ENCODE assay signal across 8 mouse cellular contexts in the genomic region with DNA sequence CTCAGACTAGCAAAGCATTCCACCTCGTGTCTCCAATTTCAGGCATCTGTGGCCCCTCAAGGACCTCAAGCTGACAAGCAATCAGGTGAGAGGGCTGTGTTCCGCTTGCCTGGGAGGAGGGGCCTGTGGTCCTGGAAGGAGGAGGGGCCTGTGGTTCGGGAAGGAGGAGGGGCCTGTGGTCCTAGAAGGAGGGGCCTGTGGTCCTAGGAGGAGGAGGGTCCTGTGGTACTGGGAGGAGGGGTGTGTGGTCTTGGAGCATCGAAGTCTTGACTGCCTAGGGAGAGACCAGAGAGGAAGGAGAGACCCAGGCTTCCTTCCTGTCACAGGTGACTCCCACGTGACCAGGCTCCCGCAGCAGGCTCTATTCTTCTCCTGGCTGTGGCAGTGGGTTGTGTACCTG. TPM values are rescaled to one million over a fixed set of nuclear protein-coding genes. Genes with fewer than 3 reads are reported as not detected.
DNase-seq lines count a peak whose midpoint lies in the region; ATAC-seq and TF ChIP-seq lines count a peak whose summit lies in the region.

No protein-coding gene starts in this region.

- no peak for TF ChIP-seq CTCF in heart, adult 2 months (IDR thresholded peaks at IDR 0.05)

- TF ChIP-seq POLR2A in heart, adult 2 months (IDR thresholded peaks at IDR 0.05; ENCODE audit: insufficient read depth, low read depth, low read length), result no peak

- intact Hi-C loops in heart, adult 2 months (cut with DNase I), result no loop called here

- no peaks in the 10 kb centered on the region for H3K27me3 ChIP-seq in forebrain, embryonic 16.5 days (replicated peaks; ENCODE audit: control insufficient read depth, insufficient read depth, low read length)
- no peaks in the 10 kb centered on the region for H3K27me3 ChIP-seq in heart, adult 2 months (ENCODE audit: control insufficient read depth, insufficient read depth, low read length)

- peak; percentile 40; the same call in 1 of the 2 replicates for ATAC-seq in forebrain, embryonic 16.5 days
- no peak for ATAC-seq in erythroblast, adult 5-6 weeks (replicated peaks; ENCODE audit: low FRiP score, poor library complexity, severe bottlenecking)

- H3K36me3 ChIP-seq in forebrain, embryonic 16.5 days (ENCODE audit: control insufficient read depth, insufficient read depth), result no peaks in the 10 kb centered on the region
- H3K36me3 ChIP-seq in heart, adult 2 months (ENCODE audit: control insufficient read depth, insufficient read depth, low read length), result no peaks in the 10 kb centered on the region

- H3K4me2 ChIP-seq in forebrain, embryonic 16.5 days (ENCODE audit: low read length), result peak overlapping the region; percentile 34

- no peak for TF ChIP-seq EP300 in heart, adult 2 months (IDR thresholded peaks at IDR 0.05; ENCODE audit: insufficient read depth, low read depth, low read length)

- 5% methylated on average over 6 of the region's 6 CpGs for WGBS in forebrain, embryonic 16.5 days
- WGBS in heart, adult 2 months, result 34% methylated on average over 6 of the region's 6 CpGs

- H3K4me1 ChIP-seq in forebrain, embryonic 16.5 days (replicated peaks; ENCODE audit: control insufficient read depth, insufficient read depth, low read length), result peaks cover 5% of the 10 kb centered on the region
- peaks cover 4% of the 10 kb centered on the region for H3K4me1 ChIP-seq in heart, adult 2 months (ENCODE audit: control insufficient read depth, insufficient read depth, low read length)

- no peak overlapping the region for H3K27ac ChIP-seq in forebrain, embryonic 16.5 days (ENCODE audit: low read length)
- H3K27ac ChIP-seq in heart, adult 2 months, result no peak overlapping the region

- H3K9me3 ChIP-seq in forebrain, embryonic 16.5 days (ENCODE audit: control insufficient read depth, low read length), result no peaks in the 10 kb centered on the region

- peak; percentile 18 for DNase-seq in urinary bladder, adult 2 months (ENCODE audit: low spot score)
- DNase-seq in urinary bladder, postnatal 14 days (ENCODE audit: low spot score), result no peak
- peak; percentile 45 for DNase-seq in lung, postnatal 10 days
- DNase-seq in thymus, postnatal 36 days, result peak; percentile 94 to 96
- DNase-seq in left cerebral cortex, adult 11 months (ENCODE audit: low spot score), result no peak
- DNase-seq in heart, adult 2 months, result no peak

- H3K9ac ChIP-seq in forebrain, embryonic 16.5 days (replicated peaks; ENCODE audit: low read depth, low read length), result no peak overlapping the region
- H3K9ac ChIP-seq in heart, adult 2 months (ENCODE audit: low read depth, low read length), result no peak overlapping the region

- no peaks in the 10 kb centered on the region for H3K79me2 ChIP-seq in heart, adult 2 months (replicated peaks; ENCODE audit: control insufficient read depth, insufficient read depth, low read length)

- H3K4me3 ChIP-seq in forebrain, embryonic 16.5 days (replicated peaks; ENCODE audit: low read length), result no peak overlapping the region
- H3K4me3 ChIP-seq in heart, adult 2 months, result no peak overlapping the region

RNA-seq across cellular contexts. Expression of a gene that starts 16.7 kb away (rescaled TPM):
- 5.2 and 7.3 TPM in 2 replicates for polyA plus RNA-seq in urinary bladder, adult 2 months (2012; rRNA removed)
- polyA plus RNA-seq in forebrain, embryonic 16.5 days (2015; fragmentation: Nextera tagmentation; extraction: Ambion mirVana), result 0.86 and 1.8 TPM in 2 replicates
- total RNA-seq in erythroblast, adult 5-6 weeks (2015; ENCODE audit: low replicate concordance), result not detected in 2 replicates
- not detected in 2 replicates for total RNA-seq in erythroblast, adult 5-6 weeks (2017; ENCODE audit: low replicate concordance)
- total RNA-seq in heart, adult 2 months (2021), result 1 to 10 TPM; 1.3 to 1.7 TPM
- polyA plus RNA-seq in heart, adult 2 months (2012; rRNA removed), result 1.00 and 1.1 TPM in 2 replicates

RNA-seq across cellular contexts. Expression of a gene that starts 16.9 kb away (rescaled TPM):
- 55.6 and 65.7 TPM in 2 replicates for polyA plus RNA-seq in urinary bladder, adult 2 months (2012; rRNA removed)
- polyA plus RNA-seq in forebrain, embryonic 16.5 days (2015; fragmentation: Nextera tagmentation; extraction: Ambion mirVana), result 0.65 and 1.1 TPM in 2 replicates
- total RNA-seq in erythroblast, adult 5-6 weeks (2015; ENCODE audit: low replicate concordance), result 0.63 TPM in 1 of 2 replicates, not detected in the other
- not detected in 2 replicates for total RNA-seq in erythroblast, adult 5-6 weeks (2017; ENCODE audit: low replicate concordance)
- total RNA-seq in heart, adult 2 months (2021), result 10 to 100 TPM; 13.7 to 14.2 TPM
- polyA plus RNA-seq in heart, adult 2 months (2012; rRNA removed), result 25.7 and 25.9 TPM in 2 replicates

RNA-seq across cellular contexts. Expression of a gene that starts 20.1 kb away (rescaled TPM):
- polyA plus RNA-seq in urinary bladder, adult 2 months (2012; rRNA removed), result not detected in 2 replicates
- not detected in 2 replicates for polyA plus RNA-seq in forebrain, embryonic 16.5 days (2015; fragmentation: Nextera tagmentation; extraction: Ambion mirVana)
- not detected in 2 replicates for total RNA-seq in erythroblast, adult 5-6 weeks (2015; ENCODE audit: low replicate concordance)
- total RNA-seq in erythroblast, adult 5-6 weeks (2017; ENCODE audit: low replicate concordance), result not detected in 2 replicates
- total RNA-seq in heart, adult 2 months (2021), result not detected
- polyA plus RNA-seq in heart, adult 2 months (2012; rRNA removed), result not detected in 2 replicates

RNA-seq across cellular contexts. Expression of a gene that starts 38.8 kb away (rescaled TPM):
- not detected in 2 replicates for polyA plus RNA-seq in urinary bladder, adult 2 months (2012; rRNA removed)
- polyA plus RNA-seq in forebrain, embryonic 16.5 days (2015; fragmentation: Nextera tagmentation; extraction: Ambion mirVana), result 0.14 TPM in 1 of 2 replicates, not detected in the other
- total RNA-seq in erythroblast, adult 5-6 weeks (2015; ENCODE audit: low replicate concordance), result 7.7 TPM in 1 of 2 replicates, not detected in the other
- not detected in 2 replicates for total RNA-seq in erythroblast, adult 5-6 weeks (2017; ENCODE audit: low replicate concordance)
- total RNA-seq in heart, adult 2 months (2021), result not detected
- polyA plus RNA-seq in heart, adult 2 months (2012; rRNA removed), result not detected in 2 replicates

RNA-seq across cellular contexts. Expression of a gene that starts 49.4 kb away (rescaled TPM):
- not detected in 2 replicates for polyA plus RNA-seq in urinary bladder, adult 2 months (2012; rRNA removed)
- polyA plus RNA-seq in forebrain, embryonic 16.5 days (2015; fragmentation: Nextera tagmentation; extraction: Ambion mirVana), result not detected in 2 replicates
- not detected in 2 replicates for total RNA-seq in erythroblast, adult 5-6 weeks (2015; ENCODE audit: low replicate concordance)
- total RNA-seq in erythroblast, adult 5-6 weeks (2017; ENCODE audit: low replicate concordance), result not detected in 2 replicates
- total RNA-seq in heart, adult 2 months (2021), result not detected
- not detected in 2 replicates for polyA plus RNA-seq in heart, adult 2 months (2012; rRNA removed)

Comparison
In these comparisons a context has a peak if more than half of its experiments do, and no peak if none do; other contexts are left out.
1. DNase-seq: peak in urinary bladder, adult 2 months (single experiment), lung, postnatal 10 days (single experiment) and thymus, postnatal 36 days (2 of 2); none in urinary bladder, postnatal 14 days (single experiment), left cerebral cortex, adult 11 months (single experiment) and heart, adult 2 months (0 of 2).
2. RNA of a gene that starts 16.9 kb away (polyA plus RNA-seq): 55.6 to 65.7 TPM in urinary bladder, adult 2 months and 25.7 to 25.9 TPM in heart, adult 2 months; 0.65 to 1.1 TPM in forebrain, embryonic 16.5 days; every median in the first group is over 10 times any median in the second.